Mouse (Mus musculus) mature B cell (primary cell): ENCODE data around the gene Npm1.

ENCODE experiments used
- in situ Hi-C: fragments of 300-500 bp; cut with MboI; formaldehyde crosslinking; loops from 2 replicates; pipeline ENCODE4 v1.14.3; 2019

Npm1 gene

GRCm38 (mm10) chr11:33162998-33163506 is at the start of gene Npm1:
Npm1 (minus strand) TSS chr11:33163206.
- in situ Hi-C loops, result no loop called here

- in situ Hi-C loops, result no loop called here
Measured at GRCm38 (mm10) chr11:33207411-33207810, 44.4 kb upstream of the Npm1 start.

GRCm38 (mm10) chr11:33204966-33205365 is 42.0 kb upstream of the Npm1 start:
- in situ Hi-C loops, result no loop called here

- in situ Hi-C loops, result no loop called here
Measured at GRCm38 (mm10) chr11:33204329-33204705, 41.3 kb upstream of the Npm1 start.

- in situ Hi-C loops, result no loop called here
Measured at GRCm38 (mm10) chr11:33203383-33204328, 40.6 kb upstream of the Npm1 start, which contains the start of gene Tlx3. Tlx3 (minus strand) TSS chr11:33203589.

GRCm38 (mm10) chr11:33202972-33203371 is 40.0 kb upstream of the Npm1 start:
- in situ Hi-C loops, result no loop called here

GRCm38 (mm10) chr11:33202296-33202695 is 39.3 kb upstream of the Npm1 start:
- in situ Hi-C loops, result no loop called here

- in situ Hi-C loops, result no loop called here
Measured at GRCm38 (mm10) chr11:33201626-33202010, 38.6 kb upstream of the Npm1 start.

- in situ Hi-C loops, result no loop called here
Measured at GRCm38 (mm10) chr11:33200764-33201625, 38.0 kb upstream of the Npm1 start.

GRCm38 (mm10) chr11:33199906-33200763 is 37.1 kb upstream of the Npm1 start:
- in situ Hi-C loops, result no loop called here

GRCm38 (mm10) chr11:33199117-33199514 is 36.1 kb upstream of the Npm1 start:
- in situ Hi-C loops, result no loop called here

GRCm38 (mm10) chr11:33198351-33199116 is 35.5 kb upstream of the Npm1 start:
- in situ Hi-C loops, result no loop called here

GRCm38 (mm10) chr11:33197673-33198072 is 34.7 kb upstream of the Npm1 start:
- in situ Hi-C loops, result no loop called here

- in situ Hi-C loops, result no loop called here
Measured at GRCm38 (mm10) chr11:33197133-33197514, 34.1 kb upstream of the Npm1 start.

- in situ Hi-C loops, result no loop called here
Measured at GRCm38 (mm10) chr11:33196447-33197132, 33.6 kb upstream of the Npm1 start.

GRCm38 (mm10) chr11:33195531-33196446 is 32.8 kb upstream of the Npm1 start:
- in situ Hi-C loops, result no loop called here

- in situ Hi-C loops, result no loop called here
Measured at GRCm38 (mm10) chr11:33195061-33195460, 32.1 kb upstream of the Npm1 start.

GRCm38 (mm10) chr11:33193695-33194094 is 30.7 kb upstream of the Npm1 start:
- in situ Hi-C loops, result no loop called here

GRCm38 (mm10) chr11:33181804-33182203 is 18.8 kb upstream of the Npm1 start:
- in situ Hi-C loops, result no loop called here
